Mouse (Mus musculus): ENCODE data around the gene Dyrk3.

- no peak for TF ChIP-seq CTCF (conservative IDR thresholded peaks at IDR 0.05; ENCODE audit: low read length)
- TF ChIP-seq POU5F1 (IDR thresholded peaks at IDR 0.05; ENCODE audit: borderline replicate concordance, low read length), result no peak
- TF ChIP-seq NANOG (IDR thresholded peaks at IDR 0.05; ENCODE audit: borderline replicate concordance, low read length), result no peak
Measured at GRCm38 (mm10) chr1:131097700-131098094, 40.4 kb downstream of the Dyrk3 start, which contains the start of gene Mapkapk2.

Data from E14TG2a.4 (cell line).